Mouse (Mus musculus): ENCODE results near the gene Smug1.

Gene Smug1

GRCm38 (mm10) chr15:103167042-103167615, at the start of gene Smug1:
Gene Smug1 (minus strand): TSS chr15:103167092.
- DNase-seq: no peak

DNA sequence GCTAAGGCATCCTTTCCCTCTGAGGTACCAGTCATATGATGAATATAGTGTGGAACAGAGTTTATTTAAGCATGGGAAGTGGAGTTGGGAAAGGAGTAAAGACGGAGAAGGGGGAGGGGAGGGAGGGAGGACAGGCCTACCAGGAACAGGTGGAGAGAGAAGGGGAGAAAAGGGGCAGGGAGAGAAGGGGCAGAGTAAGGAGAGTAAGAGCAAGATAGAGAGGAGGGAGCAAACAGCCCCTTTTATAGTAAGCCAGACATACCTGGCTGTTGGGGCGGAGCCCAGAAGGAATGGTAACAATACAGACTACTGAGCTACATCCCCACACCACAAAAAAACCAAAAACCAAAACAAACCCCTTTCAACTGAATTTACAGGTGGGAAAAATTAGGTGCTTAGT, 49.2 kb upstream of the Smug1 start:
- DNase-seq: no peak

GRCm38 (mm10) chr15:103214971-103215907, 48.3 kb upstream of the Smug1 start:
- DNase-seq: peak; percentile 24 to 42

DNA sequence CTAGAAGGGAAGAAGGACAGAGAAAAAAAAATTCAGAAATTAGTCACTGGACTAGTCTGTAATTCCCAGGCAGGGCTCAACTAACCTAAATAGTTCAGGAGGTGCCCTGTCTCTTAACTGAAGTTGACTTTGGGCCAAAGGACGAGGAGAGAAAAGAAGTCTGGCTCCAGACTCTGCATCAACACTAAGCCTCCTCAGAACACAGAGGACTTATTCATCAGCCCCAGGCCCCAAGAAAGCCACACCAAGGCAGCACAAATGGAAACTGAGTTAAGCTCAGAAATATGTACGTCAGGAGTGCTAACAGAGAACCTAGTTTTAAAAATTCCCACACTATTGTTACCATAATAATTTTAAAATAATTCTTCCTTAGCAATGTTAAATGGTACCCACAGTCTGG, 47.3 kb upstream of the Smug1 start:
- DNase-seq: no peak

DNA sequence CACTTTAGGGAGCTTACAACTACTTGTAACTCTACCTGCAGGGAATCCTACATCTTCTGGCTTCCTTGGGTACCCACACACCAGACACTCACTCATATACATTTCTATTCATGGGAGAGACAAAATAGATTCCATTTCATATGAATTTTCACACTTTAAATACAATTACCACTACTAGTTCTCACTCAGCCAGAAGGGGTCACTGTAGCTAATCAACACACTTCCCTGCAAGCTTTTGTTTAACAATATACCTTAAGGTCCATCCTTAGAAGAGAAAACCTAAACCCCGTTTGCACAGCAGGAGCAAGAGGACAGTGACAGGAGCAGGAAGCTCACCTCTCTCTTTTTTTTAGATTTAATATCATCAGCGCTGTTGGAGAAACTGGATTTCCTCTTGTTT, 38.3 kb upstream of the Smug1 start:
- DNase-seq: no peak

DNA sequence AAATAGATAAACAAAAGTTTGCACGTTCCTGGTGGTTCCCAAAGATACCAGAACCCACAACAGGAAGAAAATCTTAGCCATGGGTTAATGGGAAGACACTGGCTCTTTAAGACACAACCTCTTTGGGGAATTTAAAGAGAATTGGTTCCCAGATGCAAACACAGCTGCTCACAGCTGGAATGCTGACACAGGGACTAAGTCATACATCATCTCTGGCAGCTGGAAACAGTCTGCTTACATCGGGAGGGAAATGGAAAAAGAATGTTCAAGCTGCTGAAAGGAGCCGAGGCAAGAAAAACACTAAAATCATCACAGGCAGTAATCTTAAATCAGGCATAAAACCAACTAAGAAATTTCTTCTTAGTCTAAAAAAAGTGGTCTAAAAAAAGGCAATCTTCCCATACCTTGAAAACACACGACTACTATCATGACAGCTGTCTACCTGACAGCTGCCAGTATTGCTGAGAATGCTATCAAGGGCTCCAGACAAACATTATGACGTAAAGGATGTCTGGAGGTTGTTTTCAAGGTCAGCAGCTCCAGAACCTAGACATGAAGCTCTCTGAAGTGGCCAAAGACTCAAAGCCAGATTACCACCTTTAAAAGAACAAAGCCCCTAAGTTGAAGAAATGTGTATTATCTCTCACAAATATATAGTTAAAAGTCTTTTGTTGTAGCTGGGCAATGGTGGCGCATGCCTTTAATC, 35.3 kb upstream of the Smug1 start:
- no peak for DNase-seq

GRCm38 (mm10) chr15:103197785-103198184, 30.9 kb upstream of the Smug1 start:
- DNase-seq: no peak

DNA sequence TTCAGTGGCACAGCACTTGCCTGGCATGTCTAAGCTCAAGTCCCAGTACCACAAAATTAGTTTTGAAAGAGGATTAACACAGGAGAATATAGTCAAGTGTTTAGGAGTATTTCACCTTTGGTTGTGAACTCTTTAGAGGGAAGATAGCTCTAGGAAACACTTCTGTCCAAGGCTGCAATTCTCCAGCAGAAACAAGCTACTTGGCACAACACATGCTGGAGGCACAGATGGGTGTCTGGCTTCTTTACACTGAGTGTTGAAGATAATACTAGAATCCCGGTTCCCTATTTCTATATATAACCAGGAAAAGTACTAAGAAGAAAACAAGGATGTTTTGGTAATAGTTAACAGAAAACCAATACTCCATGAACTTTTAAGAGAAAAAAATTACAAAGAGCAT, 29.9 kb upstream of the Smug1 start:
- DNase-seq: no peak

DNA sequence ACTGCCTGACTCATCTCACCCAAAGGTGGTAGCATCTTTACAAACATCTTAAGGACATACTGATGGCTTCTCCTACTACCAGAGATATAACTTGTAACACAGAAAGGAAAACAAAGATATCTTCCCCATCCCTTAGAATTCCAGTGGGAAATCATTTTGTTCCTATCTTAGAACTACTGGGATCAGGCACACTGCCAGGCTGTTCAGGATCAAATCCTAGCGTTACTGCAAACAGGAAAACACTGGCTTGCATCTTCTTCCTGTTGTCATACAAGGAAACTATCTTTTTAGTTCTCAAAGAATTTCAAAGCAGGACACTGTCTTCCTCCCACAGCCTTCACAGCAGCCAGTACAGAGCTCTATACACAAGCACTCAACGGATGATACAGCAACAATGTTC, 26.7 kb upstream of the Smug1 start:
- no peak for DNase-seq

DNA sequence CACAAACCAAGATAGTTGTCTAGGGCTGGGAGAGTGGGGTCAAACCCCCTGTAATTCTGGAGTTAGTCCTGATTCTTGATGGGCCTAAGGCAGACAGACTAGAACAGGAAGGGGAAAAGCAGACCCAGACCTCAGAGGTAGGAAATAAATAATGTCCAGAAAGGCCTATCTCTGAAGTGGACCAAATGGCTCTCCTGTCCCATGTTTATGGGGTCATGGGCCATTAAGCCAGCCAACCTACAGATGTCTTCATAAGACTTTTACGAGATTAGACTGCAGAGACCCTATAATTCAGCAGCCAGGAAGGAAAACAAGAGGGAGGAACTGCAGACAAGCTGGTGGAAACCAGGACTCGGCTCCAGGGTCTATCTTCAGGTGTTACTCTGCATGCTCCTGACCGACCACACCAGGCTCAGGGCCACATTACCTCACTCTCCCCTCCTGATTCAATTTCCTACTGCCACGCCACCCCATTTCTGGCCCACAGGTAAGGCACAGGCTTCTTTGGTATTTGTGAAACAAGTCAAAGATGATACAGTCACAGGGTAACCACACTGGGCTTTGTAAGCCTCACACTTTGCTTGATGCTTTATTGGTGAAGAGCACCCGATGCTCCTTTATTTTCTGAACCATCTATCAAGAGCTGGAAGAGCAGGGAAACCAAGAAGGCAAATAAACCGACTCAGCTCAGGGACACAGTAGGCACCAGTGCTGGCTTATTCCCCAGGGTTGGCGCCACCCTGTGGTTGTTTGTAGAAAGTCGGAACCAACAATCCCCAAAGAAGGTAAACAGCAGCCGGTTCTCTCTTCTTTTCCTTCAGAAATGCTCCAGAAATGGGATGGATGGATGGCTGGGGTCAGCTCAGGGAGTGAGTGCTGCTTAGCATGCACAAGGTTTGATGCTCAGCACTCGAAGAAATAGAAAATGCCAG, 23.9 kb upstream of the Smug1 start:
- peak; percentile 47 to 51 for DNase-seq

- no peak for DNase-seq
These were observed 23.2 kb upstream of the Smug1 start for GRCm38 (mm10) chr15:103190083-103190482.

DNA sequence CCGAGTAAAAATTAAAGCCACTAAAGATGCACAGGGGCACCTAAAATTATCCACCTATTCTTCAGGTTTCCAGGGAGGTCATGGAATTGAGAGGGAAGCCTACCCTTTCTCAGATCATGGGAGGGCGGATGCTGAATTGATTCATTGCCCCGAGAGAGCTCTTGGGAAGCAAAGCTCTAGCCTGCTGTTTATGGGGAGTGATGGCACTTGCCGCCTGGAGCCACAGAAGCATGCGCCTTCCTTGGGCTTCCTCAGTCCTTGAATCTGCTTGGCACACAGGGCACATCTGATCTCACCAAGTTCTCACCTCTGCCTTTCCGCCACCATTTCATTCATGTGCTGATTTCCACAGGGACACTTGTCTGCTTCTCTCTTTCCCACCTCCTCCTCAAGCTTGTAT, 20.9 kb upstream of the Smug1 start:
- DNase-seq: no peak

DNA sequence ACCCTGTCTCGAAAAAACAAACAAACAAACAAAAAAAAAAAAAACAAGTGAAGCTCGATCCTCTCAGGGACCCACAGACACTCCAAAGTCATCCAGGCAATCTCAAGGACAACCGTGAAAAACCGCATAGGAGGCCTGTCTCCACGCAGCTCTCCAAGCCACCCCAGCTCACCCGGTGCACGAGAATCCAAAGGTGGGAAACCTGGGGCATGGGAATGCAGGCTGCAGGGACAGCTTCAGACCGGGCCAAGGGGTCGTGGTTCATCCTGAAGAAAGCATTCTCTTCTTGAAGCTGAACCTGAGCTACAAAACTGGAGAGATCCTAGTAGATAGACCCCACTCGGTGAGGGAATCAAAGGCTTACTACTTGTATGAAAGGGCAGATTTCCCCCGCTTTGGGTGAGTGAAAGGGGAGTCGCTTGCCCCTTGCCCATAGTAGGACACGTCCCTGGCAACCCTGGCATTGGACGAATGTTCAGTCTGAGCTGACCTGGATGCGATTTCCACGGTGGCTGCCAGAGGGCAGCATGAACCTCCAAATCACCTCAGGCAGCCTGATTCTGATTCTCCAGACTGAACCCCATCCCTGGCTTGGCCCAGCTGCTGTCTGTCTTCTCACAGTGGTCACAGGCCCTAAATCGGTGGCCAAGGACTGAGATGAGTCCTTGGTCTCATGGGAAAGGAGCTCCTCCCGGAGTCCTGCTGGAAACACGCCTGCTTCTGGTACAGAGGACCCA, 18.7 kb upstream of the Smug1 start:
- DNase-seq: peak; percentile 61 to 68

DNA sequence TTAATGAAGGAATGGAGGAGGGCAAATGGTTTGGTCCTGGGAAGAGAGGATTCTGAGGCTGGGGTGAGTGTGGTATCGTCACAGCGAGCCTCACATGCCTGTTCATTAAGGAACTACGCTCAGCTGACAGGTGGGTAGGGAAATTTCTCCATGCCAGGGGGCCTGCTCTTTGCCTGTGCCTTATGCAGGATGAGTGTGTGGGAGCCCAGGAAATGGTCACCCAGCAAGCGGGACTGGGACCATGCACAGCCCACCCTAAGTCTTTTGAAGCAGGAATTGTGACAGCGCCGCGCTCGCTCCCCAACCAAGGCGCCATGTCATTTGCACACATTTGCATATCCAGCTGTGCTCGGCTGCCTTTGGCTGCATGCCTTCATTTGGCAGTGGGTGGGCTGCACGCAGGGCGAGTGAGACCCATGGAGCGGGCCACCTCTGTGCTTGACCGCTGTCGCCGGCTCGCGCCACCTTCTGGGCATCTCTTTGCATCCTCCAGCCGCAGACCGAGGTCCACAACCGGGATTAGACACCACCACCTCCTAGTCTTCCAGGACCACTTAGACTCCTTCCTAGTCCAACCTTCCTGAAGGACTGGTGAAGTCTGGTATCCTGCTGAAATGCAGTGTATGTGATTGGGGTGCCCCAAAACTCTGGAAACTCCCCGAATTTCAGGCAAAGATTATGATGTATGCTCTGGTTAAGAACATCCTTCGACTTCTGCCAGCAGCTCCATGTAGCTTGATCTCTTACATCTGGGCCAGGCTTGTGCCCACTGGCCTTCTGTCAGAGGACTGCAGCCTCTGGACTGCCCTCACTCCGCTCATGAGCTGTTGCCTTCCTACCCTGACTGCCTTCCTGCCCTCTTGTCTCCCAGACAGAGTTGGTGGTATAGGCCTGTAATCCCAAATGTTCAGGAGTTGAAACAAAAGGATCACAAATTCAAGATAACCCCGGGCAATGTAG, 17.0 kb upstream of the Smug1 start:
- no peak for DNase-seq

- DNase-seq: peak; percentile 39 to 53
These were observed 16.2 kb upstream of the Smug1 start for GRCm38 (mm10) chr15:103183135-103183534.

- DNase-seq: peak; percentile 75 to 82
These were observed 15.4 kb upstream of the Smug1 start for GRCm38 (mm10) chr15:103182166-103182790.

DNA sequence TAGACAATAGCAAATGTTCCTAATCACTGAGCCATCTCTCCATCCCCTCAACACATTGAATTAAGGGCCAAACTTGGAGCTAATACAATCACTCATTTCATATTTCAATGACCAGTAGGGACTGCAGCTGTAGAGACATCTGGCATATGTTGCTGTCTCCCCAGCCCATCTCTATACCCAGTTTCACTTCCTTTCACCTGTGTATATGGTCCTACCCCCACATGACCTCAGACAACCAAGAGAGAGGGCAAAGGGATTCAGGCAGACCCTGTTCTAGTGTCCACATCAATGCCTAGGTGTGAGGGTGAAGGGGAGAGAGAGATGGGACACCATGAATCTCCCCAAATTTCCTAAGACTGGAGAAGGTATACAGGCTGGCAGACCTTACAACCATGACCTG, 13.5 kb upstream of the Smug1 start:
- DNase-seq: no peak

- DNase-seq: no peak
These were observed 11.9 kb upstream of the Smug1 start for GRCm38 (mm10) chr15:103178767-103179166.

GRCm38 (mm10) chr15:103178137-103178536, 11.2 kb upstream of the Smug1 start:
- no peak for DNase-seq

- no peak for DNase-seq
These were observed 10.7 kb upstream of the Smug1 start for GRCm38 (mm10) chr15:103177611-103178041.

All from cerebellum, postnatal 36 days (tissue).